In genomic region chr5:96941518-96941917, GRCm38 (mm10) we compare ENCODE assay signal across 22 mouse cellular contexts. TPM values are rescaled to one million over a fixed set of nuclear protein-coding genes. Genes with fewer than 3 reads are reported as not detected.
DNase-seq lines count a peak whose midpoint lies in the region; ATAC-seq and TF ChIP-seq lines count a peak whose summit lies in the region.
"Had no signal": no experiment of that assay in that cellular context is flagged by ENCODE, and none has a peak within 500 bp of the region (broad histone marks: within the 10 kb centered on the region; RNA-seq: fewer than 3 reads in every experiment).

No protein-coding gene starts in this region.

- TF ChIP-seq CTCF in hindbrain, postnatal 0 days (IDR thresholded peaks at IDR 0.05; ENCODE audit: low read depth) = no peak
- TF ChIP-seq CTCF in lung, postnatal 0 days (IDR thresholded peaks at IDR 0.05) = no peak

- peak overlapping the region; percentile 68 for H3K27ac ChIP-seq in hindbrain, embryonic 12.5 days
- no peak overlapping the region for H3K27ac ChIP-seq in hindbrain, postnatal 0 days
- no peak overlapping the region for H3K27ac ChIP-seq in midbrain, embryonic 16.5 days (ENCODE audit: low read length)
- no peak overlapping the region for H3K27ac ChIP-seq in lung, postnatal 0 days (ENCODE audit: low read length)
- H3K27ac ChIP-seq: limb, embryonic 13.5 days; macrophage had no signal

- no peaks in the 10 kb centered on the region for H3K27me3 ChIP-seq in hindbrain, embryonic 12.5 days
- H3K27me3 ChIP-seq in hindbrain, postnatal 0 days (ENCODE audit: insufficient read depth, low read length) = no peaks in the 10 kb centered on the region
- no peaks in the 10 kb centered on the region for H3K27me3 ChIP-seq in midbrain, embryonic 16.5 days (ENCODE audit: control insufficient read depth, insufficient read depth, low read depth, low read length)
- no peaks in the 10 kb centered on the region for H3K27me3 ChIP-seq in lung, postnatal 0 days (replicated peaks; ENCODE audit: insufficient read depth, low read length)
- H3K27me3 ChIP-seq: heart, embryonic 12.5 days; limb, embryonic 13.5 days had no signal

- DNase-seq in heart, adult 11 months = peak; percentile 64
- DNase-seq in heart, postnatal 25 days (ENCODE audit: low spot score) = no peak
- no peak for DNase-seq in hindbrain, postnatal 0 days (ENCODE audit: low spot score)
- DNase-seq in lung, postnatal 0 days (ENCODE audit: low spot score) = no peak
- no peak for DNase-seq in kidney, adult 18-20 months
- DNase-seq in kidney, postnatal 10 days = no peak
- DNase-seq: adrenal gland, postnatal 10 days; B cell, adult 2 months; cerebellum, adult 11 months; cerebellum, postnatal 36 days; heart, postnatal 36 days; kidney, adult 2 months; kidney, postnatal 36 days; liver, postnatal 0 days; right cerebral cortex, adult 18-20 months; thymus, adult 2 months had no signal

- no peak for TF ChIP-seq EP300 in lung, postnatal 0 days (IDR thresholded peaks at IDR 0.05)

- no peak overlapping the region for H3K9ac ChIP-seq in hindbrain, embryonic 12.5 days
- no peak overlapping the region for H3K9ac ChIP-seq in hindbrain, postnatal 0 days (replicated peaks; ENCODE audit: low read length)
- H3K9ac ChIP-seq in midbrain, embryonic 16.5 days (ENCODE audit: low read depth, low read length) = no peak overlapping the region
- H3K9ac ChIP-seq in lung, postnatal 0 days (replicated peaks; ENCODE audit: low read depth) = no peak overlapping the region
- H3K9ac ChIP-seq: heart, embryonic 12.5 days; limb, embryonic 13.5 days; liver, postnatal 0 days had no signal

- intact Hi-C loops in heart, postnatal 25 days (cut with DNase I) = no loop called here

- peak; percentile 80 for ATAC-seq in hindbrain, embryonic 12.5 days (ENCODE audit: low FRiP score)
- ATAC-seq in hindbrain, postnatal 0 days = peak; percentile 57
- ATAC-seq in midbrain, embryonic 16.5 days = peak; percentile 76
- ATAC-seq in lung, postnatal 0 days = no peak

- 62% methylated on average over 2 of the region's 2 CpGs for WGBS in hindbrain, embryonic 12.5 days
- WGBS in hindbrain, postnatal 0 days = 59% methylated on average over 2 of the region's 2 CpGs
- WGBS in midbrain, embryonic 16.5 days = 64% methylated on average over 2 of the region's 2 CpGs
- 78% methylated on average over 2 of the region's 2 CpGs for WGBS in lung, postnatal 0 days

- H3K36me3 ChIP-seq in hindbrain, embryonic 12.5 days = no peaks in the 10 kb centered on the region
- H3K36me3 ChIP-seq in hindbrain, postnatal 0 days (ENCODE audit: insufficient read depth, low read length) = no peaks in the 10 kb centered on the region
- no peaks in the 10 kb centered on the region for H3K36me3 ChIP-seq in midbrain, embryonic 16.5 days (ENCODE audit: control insufficient read depth, insufficient read depth, low read length)
- H3K36me3 ChIP-seq in lung, postnatal 0 days (ENCODE audit: insufficient read depth, low read length) = no peaks in the 10 kb centered on the region
- H3K36me3 ChIP-seq: heart, embryonic 12.5 days; limb, embryonic 13.5 days had no signal

- H3K4me3 ChIP-seq in hindbrain, embryonic 12.5 days = no peak overlapping the region
- H3K4me3 ChIP-seq in hindbrain, postnatal 0 days (ENCODE audit: low read length) = no peak overlapping the region
- H3K4me3 ChIP-seq in midbrain, embryonic 16.5 days (ENCODE audit: low read depth, low read length) = no peak overlapping the region
- H3K4me3 ChIP-seq in lung, postnatal 0 days (ENCODE audit: low read depth, low read length) = no peak overlapping the region
- H3K4me3 ChIP-seq: erythroblast, embryonic 14.5 days; heart, embryonic 12.5 days; limb, embryonic 13.5 days had no signal

- peaks cover 17% of the 10 kb centered on the region for H3K4me1 ChIP-seq in hindbrain, embryonic 12.5 days
- H3K4me1 ChIP-seq in hindbrain, postnatal 0 days (ENCODE audit: insufficient read depth, low read length) = no peaks in the 10 kb centered on the region; the same call in 1 of the 2 replicates
- no peaks in the 10 kb centered on the region; the same call in 1 of the 2 replicates for H3K4me1 ChIP-seq in midbrain, embryonic 16.5 days (ENCODE audit: control insufficient read depth, insufficient read depth, low read length)
- H3K4me1 ChIP-seq in lung, postnatal 0 days (ENCODE audit: insufficient read depth, low read depth, low read length) = no peaks in the 10 kb centered on the region
- H3K4me1 ChIP-seq: limb, embryonic 13.5 days had no signal

- no peak overlapping the region for H3K4me2 ChIP-seq in hindbrain, embryonic 12.5 days (replicated peaks)
- H3K4me2 ChIP-seq in hindbrain, postnatal 0 days (ENCODE audit: low read depth, low read length) = no peak overlapping the region
- H3K4me2 ChIP-seq in midbrain, embryonic 16.5 days (ENCODE audit: low read length) = no peak overlapping the region
- H3K4me2 ChIP-seq in lung, postnatal 0 days (replicated peaks; ENCODE audit: low read depth, low read length) = no peak overlapping the region
- H3K4me2 ChIP-seq: heart, embryonic 12.5 days; limb, embryonic 13.5 days had no signal

- H3K9me3 ChIP-seq in hindbrain, embryonic 12.5 days (replicated peaks) = no peaks in the 10 kb centered on the region
- no peaks in the 10 kb centered on the region for H3K9me3 ChIP-seq in hindbrain, postnatal 0 days (ENCODE audit: low read length)
- no peaks in the 10 kb centered on the region for H3K9me3 ChIP-seq in midbrain, embryonic 16.5 days (replicated peaks; ENCODE audit: control insufficient read depth, low read length, poor library complexity, severe bottlenecking)
- H3K9me3 ChIP-seq in lung, postnatal 0 days (ENCODE audit: low read length) = no peaks in the 10 kb centered on the region
- H3K9me3 ChIP-seq: heart, embryonic 12.5 days; limb, embryonic 13.5 days had no signal

RNA-seq across cellular contexts. Expression of gene Bmp2k, which starts 56.0 kb away (rescaled TPM):
- total RNA-seq in heart, postnatal 25 days (2021) = 10 to 100 TPM in 1 of 2 experiments, 1 to 10 TPM in 1; 8.4 to 10.4 TPM
- 12.8 and 15.2 TPM in 2 replicates for polyA plus RNA-seq in hindbrain, embryonic 12.5 days (2016; fragmentation: Nextera tagmentation; extraction: Ambion mirVana)
- 18.5 and 21.7 TPM in 2 replicates for total RNA-seq in hindbrain, postnatal 0 days (2014; rRNA removed)
- 10.3 and 10.5 TPM in 2 replicates for polyA plus RNA-seq in hindbrain, postnatal 0 days (2015; fragmentation: Nextera tagmentation; extraction: Ambion mirVana)
- polyA plus RNA-seq in midbrain, embryonic 16.5 days (2015; fragmentation: Nextera tagmentation; extraction: Ambion mirVana) = 8.3 and 9.5 TPM in 2 replicates
- polyA plus RNA-seq in lung, postnatal 0 days (2015; fragmentation: Nextera tagmentation; extraction: Ambion mirVana) = 16.5 and 17.3 TPM in 2 replicates
